Mouse (Mus musculus) forebrain, embryonic 16.5 days (tissue): ENCODE results near the gene Tmed6. TPM values are rescaled to one million over a fixed set of nuclear protein-coding genes. Genes with fewer than 3 reads are reported as not detected.
A peak's percentile ranks its signal among the peaks of the same experiment; 100 is the strongest.

Experiments used
- ATAC-seq: fragments of 200-750 bp; cut with Nextera tagmentation; 2 replicates; pipeline ENCODE4 v1.8.0; 2017; ENCODE audit warnings: mild to moderate bottlenecking, moderate library complexity
- H3K27ac ChIP-seq: fragments of 300-500 bp; sonication (generic); 2 replicates; pipeline ENCODE4 v1.5.1; 2014; ENCODE audit warnings: low read length, control low read depth
- H3K27me3 ChIP-seq: fragments of 300-500 bp; sonication (generic); replicated peaks from 2 replicates; pipeline ENCODE4 v1.6.1; 2014; ENCODE audit warnings: low read length; ENCODE audit not compliant: control insufficient read depth, insufficient read depth
- H3K36me3 ChIP-seq: fragments of 300-500 bp; sonication (generic); 2 replicates; pipeline ENCODE4 v1.6.1; 2014; ENCODE audit not compliant: control insufficient read depth, insufficient read depth
- H3K4me1 ChIP-seq: fragments of 300-500 bp; sonication (generic); replicated peaks from 2 replicates; pipeline ENCODE4 v1.6.1; 2014; ENCODE audit warnings: low read length; ENCODE audit not compliant: control insufficient read depth, insufficient read depth
- H3K4me2 ChIP-seq: fragments of 300-500 bp; sonication (generic); 2 replicates; pipeline ENCODE4 v1.6.1; 2014; ENCODE audit warnings: mild to moderate bottlenecking, low read length, control low read depth
- H3K4me3 ChIP-seq: fragments of 300-500 bp; sonication (generic); replicated peaks from 2 replicates; pipeline ENCODE4 v1.5.1; 2014; ENCODE audit warnings: mild to moderate bottlenecking, low read length, control low read depth
- H3K9ac ChIP-seq: fragments of 300-500 bp; sonication (generic); replicated peaks from 2 replicates; pipeline ENCODE4 v1.6.1; 2014; ENCODE audit warnings: low read depth, low read length, control low read depth
- H3K9me3 ChIP-seq: fragments of 300-500 bp; sonication (generic); 2 replicates; pipeline ENCODE4 v1.6.1; 2016; ENCODE audit warnings: low read length; ENCODE audit not compliant: control insufficient read depth
- WGBS: fragments of 180-500 bp; shearing (Covaris S2); extraction: QIAGEN DNeasy Blood & Tissue Kit; methylation state at CpG from one replicate; pipeline ENCODE4 v1.1.7; 2014; 5-methylcytosine and 5-hydroxymethylcytosine counted together
- polyA plus RNA-seq: library from polyadenylated mRNA; unstranded; fragments of >200 nt; fragmentation: Nextera tagmentation; extraction: Ambion mirVana; gene quantifications from 2 replicates; pipeline ENCODE4 v1.2.1, GENCODE M21; 2015

Gene Tmed6
- not detected in 2 replicates for polyA plus RNA-seq

DNA sequence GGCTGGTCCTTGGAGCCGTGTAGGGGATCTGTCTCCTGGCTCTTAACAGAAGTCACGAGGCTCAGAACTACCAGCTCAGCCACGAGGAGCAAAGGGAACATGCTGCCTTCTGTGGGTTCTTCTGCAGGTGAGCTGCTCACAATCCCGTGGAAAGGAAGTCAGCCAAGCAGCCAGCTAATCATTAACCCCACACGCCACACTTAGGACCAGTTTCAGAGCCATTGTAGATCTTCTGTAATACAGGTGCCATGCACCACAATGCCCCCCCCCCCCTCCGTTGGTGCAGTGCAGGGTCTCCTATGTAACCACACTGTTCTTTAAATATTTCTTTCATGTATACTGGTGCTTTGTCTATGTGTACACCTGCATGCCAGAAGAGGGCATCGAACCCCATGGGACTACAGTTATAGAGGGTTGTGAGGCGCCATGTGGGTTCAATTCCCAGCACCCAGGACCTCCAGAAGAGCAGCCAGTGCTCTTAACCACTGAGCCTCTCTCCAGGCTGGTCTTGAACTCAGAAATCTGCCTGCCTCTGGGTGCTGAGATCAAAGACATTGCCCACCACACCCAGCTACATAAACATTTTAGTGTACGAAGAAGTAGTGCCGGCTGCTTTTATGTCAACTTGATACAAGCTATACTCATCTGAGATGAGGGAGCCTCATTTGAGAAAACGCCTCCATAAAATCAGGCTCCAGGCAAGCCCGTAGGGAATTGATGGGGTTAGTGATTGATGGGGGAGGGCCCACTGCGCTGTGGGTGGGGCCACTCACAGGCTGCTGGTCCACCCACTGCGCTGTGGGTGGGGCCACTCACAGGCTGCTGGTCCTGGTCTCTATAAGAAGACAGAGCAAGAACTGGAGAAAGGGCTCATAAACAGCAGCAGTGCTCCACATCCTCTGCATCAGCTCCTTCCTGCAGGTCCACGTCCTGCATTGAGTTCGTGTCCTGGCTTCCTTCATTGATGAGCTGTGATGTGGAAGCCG, at the start of gene Tmed6:
Tmed6 (minus strand) TSS at position 134 of the 986 bp plus-strand sequence.
- H3K27me3 ChIP-seq, result no peaks in the 10 kb centered on the region
- no peak for ATAC-seq
- H3K4me1 ChIP-seq, result no peaks in the 10 kb centered on the region
- no peak within 1 kb of the TSS for H3K9ac ChIP-seq
- no peak within 1 kb of the TSS for H3K27ac ChIP-seq
- H3K4me2 ChIP-seq, result no peak within 1 kb of the TSS
- no peak within 1 kb of the TSS for H3K4me3 ChIP-seq
- H3K9me3 ChIP-seq, result no peaks in the 10 kb centered on the region
- H3K36me3 ChIP-seq, result peaks cover 7% of the 10 kb centered on the region
- WGBS, result 68% methylated on average over 17 of the region's 17 CpGs

DNA sequence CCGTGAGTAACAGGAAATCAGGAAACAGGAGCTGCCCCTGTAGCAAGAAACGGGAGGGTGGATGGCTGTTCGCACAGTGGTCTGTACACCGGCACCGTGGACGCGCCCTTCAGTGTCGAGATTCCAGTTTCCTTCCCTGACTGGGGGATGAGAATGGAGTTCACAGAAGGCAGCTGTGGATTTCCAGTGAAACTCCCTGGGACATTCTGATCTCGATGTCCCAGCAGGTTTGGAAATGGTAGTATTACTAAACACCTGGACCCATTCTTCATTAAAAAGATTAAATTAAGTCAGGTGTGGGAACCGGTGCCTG, 49.5 kb upstream of the Tmed6 start:
- Histone ChIP-seq H3K4me1 (peaks cover 6% of the 10 kb centered on the region; the same call in 1 of the 2 replicates), H3K9ac (no peak overlapping the region), H3K36me3 (no peaks in the 10 kb centered on the region), H3K9me3 (no peaks in the 10 kb centered on the region), H3K27me3 (no peaks in the 10 kb centered on the region), H3K4me3 (no peak overlapping the region), H3K27ac (no peak overlapping the region), H3K4me2 (no peak overlapping the region)
- ATAC-seq, result no peak
- WGBS, result 83% methylated on average over 10 of the region's 10 CpGs

DNA sequence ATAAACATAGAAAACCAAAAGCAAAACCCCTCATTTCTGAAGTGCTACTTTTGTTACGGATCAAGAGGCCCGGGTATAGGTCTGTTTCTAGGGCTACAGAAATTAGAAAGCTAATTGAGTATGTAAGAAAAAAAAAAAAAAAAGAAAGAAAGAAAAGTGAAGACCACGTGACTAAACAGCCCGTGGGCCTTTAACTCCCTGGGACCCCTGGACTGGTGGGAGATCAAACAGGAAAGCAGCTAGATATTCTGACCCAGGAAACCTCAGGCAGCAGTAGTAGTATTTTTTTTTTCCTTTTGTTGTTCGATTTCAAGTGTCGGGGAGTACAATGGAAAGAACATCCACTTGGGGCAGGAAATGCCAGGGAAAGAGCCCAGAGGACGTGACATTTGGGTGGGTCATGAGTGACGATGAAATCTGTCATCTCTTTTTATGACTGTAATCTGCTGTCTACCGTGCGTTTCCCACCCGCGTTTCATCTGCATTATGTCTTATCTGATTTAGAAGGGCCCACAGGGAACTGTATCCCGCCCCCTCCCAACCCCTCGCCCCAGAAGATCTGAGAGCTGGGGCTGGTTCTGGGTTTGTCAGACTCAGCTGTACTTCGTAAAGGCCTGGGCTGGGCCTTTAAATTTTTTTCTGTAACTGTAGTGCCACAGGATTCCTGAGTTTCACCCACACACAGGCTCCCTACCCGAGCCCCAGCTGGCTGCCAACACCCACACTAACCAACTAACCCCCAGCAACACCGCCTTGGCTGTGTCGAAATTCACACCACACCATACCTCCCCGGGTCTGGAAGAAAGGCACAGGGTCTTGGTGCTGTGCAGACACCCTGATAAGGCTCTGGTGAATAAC, 48.9 kb upstream of the Tmed6 start:
- no peak for ATAC-seq
- Histone ChIP-seq H3K4me1 (peaks cover 6% of the 10 kb centered on the region; the same call in 1 of the 2 replicates), H3K27ac (no peak overlapping the region), H3K4me2 (no peak overlapping the region), H3K27me3 (no peaks in the 10 kb centered on the region), H3K9ac (no peak overlapping the region), H3K9me3 (no peaks in the 10 kb centered on the region), H3K4me3 (no peak overlapping the region), H3K36me3 (no peaks in the 10 kb centered on the region)
- 68% methylated on average over 19 of the region's 19 CpGs for WGBS

DNA sequence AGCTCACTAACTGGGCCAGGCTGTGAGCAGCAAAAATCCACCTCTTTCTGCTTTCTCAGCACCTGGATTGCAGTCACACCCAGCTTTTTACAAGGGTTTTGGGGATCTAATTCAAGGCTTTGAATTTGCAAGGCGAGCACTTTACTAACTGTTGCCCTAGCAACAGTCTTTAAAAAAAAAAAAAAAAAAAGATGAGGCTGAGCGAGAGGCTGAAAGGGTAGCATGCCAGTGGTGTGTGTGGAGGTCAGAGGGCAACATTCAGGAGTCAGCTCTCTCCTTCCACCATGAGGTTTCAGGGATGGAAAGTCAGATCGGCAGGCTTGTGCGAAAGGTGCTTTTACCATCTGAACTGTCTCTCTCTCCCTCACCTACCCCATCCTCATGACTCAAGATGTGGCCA, 47.8 kb upstream of the Tmed6 start:
- ATAC-seq, result no peak
- 62% methylated on average over 4 of the region's 4 CpGs for WGBS
- Histone ChIP-seq H3K9ac (no peak overlapping the region), H3K4me1 (peaks cover 6% of the 10 kb centered on the region; the same call in 1 of the 2 replicates), H3K27me3 (no peaks in the 10 kb centered on the region), H3K4me2 (no peak overlapping the region), H3K27ac (no peak overlapping the region), H3K36me3 (no peaks in the 10 kb centered on the region), H3K4me3 (no peak overlapping the region), H3K9me3 (no peaks in the 10 kb centered on the region)

DNA sequence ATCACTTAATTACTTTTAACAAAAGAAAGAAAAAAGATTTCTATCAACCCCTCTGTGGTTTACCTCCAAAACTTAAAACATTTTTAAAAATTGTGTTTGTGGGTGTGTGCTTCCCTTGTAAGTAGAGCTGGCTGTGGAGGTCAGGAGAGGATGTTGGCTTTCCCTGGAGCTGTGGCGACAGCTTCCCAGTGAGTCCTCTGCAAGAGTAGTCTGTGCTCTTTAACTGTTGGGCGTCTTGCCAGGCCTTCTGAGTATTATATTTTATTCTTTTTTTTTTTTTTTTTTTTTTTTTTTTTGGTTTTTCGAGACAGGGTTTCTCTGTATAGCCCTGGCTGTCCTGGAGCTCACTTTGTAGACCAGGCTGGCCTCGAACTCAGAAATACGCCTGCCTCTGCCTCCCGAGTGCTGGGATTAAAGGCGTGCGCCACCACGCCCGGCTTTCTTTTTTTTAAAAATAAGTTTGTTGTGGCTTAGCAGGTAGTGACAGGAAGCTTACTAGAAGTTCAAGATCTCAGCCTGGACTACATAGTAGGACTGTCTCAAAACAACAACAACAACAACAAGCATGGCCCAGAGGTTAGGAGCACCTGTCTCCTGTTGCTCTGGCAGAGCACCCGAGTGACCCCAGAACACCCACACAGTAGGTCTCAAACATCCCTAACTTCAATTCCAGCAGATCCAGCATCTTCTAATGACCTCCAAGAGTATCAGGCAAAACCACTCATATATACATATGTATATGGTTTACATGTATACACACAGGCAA, 46.1 kb upstream of the Tmed6 start:
- ATAC-seq, result no peak
- no peak overlapping the region for H3K9ac ChIP-seq
- H3K9me3 ChIP-seq, result no peaks in the 10 kb centered on the region
- no peak overlapping the region for H3K4me3 ChIP-seq
- H3K4me2 ChIP-seq, result no peak overlapping the region
- 91% methylated on average over 10 of the region's 11 CpGs for WGBS
- H3K27ac ChIP-seq, result peak overlapping the region; percentile 41; the same call in 1 of the 2 replicates
- H3K27me3 ChIP-seq, result no peaks in the 10 kb centered on the region
- H3K4me1 ChIP-seq, result peaks cover 6% of the 10 kb centered on the region; the same call in 1 of the 2 replicates
- no peaks in the 10 kb centered on the region for H3K36me3 ChIP-seq

DNA sequence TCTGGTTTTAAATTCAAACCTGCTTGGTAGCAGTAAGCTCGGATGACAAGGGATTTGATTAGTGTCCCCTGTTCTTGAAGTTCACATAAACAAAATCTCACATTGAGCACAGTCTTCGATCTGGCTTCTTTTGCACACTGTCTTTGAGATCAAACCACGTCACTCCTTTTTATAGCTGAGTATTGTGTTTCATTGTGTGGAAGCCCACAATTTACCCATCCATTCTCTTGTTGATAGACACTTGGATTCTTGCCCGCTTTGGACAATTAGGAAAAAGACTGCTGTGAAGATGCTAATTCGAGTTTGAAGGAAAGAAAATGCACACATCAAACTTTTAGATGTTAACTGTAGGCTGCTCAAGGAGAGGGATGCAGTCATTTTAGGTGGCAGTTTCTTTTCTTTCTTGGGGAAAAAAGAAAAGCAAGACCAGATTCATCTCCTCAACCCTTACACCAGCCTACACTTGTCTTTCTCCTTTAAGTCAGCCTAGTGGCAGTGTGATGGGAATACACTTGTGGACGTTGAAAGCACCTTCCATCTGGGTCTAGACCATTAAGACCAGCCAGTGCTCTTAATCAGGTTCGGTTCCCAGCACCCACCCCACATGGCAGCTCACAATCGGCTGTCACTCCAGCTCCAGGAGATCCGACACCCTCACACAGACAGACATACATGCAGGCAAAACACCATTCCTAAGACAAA, 45.3 kb upstream of the Tmed6 start:
- Histone ChIP-seq H3K4me1 (peaks cover 6% of the 10 kb centered on the region; the same call in 1 of the 2 replicates), H3K9me3 (no peaks in the 10 kb centered on the region), H3K27ac (peak overlapping the region; percentile 41), H3K4me2 (no peak overlapping the region), H3K36me3 (no peaks in the 10 kb centered on the region), H3K27me3 (no peaks in the 10 kb centered on the region), H3K4me3 (no peak overlapping the region), H3K9ac (no peak overlapping the region)
- 40% methylated on average over 9 of the region's 9 CpGs for WGBS
- ATAC-seq, result peak; percentile 77; the same call in 1 of the 2 replicates

DNA sequence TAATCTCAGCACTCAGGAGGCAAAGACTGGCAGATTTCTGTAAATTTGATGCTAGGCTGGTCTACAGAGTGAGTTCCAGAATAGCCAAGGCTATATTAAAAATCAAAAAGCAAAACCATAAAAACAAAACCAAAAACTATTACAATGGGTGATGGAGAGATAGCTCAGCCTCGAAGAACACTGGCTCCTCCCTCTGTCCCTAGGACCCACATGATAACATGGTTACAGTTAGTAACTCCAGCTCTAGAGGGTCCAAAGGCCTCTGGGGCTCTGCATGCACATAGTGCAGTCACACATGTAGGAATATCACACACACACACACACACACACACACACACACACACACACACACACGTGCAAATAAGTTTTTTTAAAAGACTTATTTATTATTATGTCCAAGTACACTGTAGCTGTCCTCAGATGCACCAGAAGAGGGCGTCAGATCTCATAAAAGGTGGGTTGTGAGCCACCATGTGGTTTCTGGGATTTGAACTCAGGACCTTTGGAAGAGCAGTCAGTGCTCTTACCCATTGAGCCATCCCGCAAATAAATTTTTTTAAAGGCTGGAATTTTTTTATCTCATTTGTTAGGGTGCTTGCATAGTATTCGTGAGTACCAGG, 44.5 kb upstream of the Tmed6 start:
- no peak overlapping the region for H3K9ac ChIP-seq
- H3K9me3 ChIP-seq, result no peaks in the 10 kb centered on the region
- no peak for ATAC-seq
- H3K4me3 ChIP-seq, result no peak overlapping the region
- no peaks in the 10 kb centered on the region for H3K27me3 ChIP-seq
- WGBS, result 85% methylated on average over 5 of the region's 5 CpGs
- no peak overlapping the region for H3K27ac ChIP-seq
- H3K4me1 ChIP-seq, result peaks cover 6% of the 10 kb centered on the region; the same call in 1 of the 2 replicates
- no peak overlapping the region for H3K4me2 ChIP-seq
- no peaks in the 10 kb centered on the region for H3K36me3 ChIP-seq

DNA sequence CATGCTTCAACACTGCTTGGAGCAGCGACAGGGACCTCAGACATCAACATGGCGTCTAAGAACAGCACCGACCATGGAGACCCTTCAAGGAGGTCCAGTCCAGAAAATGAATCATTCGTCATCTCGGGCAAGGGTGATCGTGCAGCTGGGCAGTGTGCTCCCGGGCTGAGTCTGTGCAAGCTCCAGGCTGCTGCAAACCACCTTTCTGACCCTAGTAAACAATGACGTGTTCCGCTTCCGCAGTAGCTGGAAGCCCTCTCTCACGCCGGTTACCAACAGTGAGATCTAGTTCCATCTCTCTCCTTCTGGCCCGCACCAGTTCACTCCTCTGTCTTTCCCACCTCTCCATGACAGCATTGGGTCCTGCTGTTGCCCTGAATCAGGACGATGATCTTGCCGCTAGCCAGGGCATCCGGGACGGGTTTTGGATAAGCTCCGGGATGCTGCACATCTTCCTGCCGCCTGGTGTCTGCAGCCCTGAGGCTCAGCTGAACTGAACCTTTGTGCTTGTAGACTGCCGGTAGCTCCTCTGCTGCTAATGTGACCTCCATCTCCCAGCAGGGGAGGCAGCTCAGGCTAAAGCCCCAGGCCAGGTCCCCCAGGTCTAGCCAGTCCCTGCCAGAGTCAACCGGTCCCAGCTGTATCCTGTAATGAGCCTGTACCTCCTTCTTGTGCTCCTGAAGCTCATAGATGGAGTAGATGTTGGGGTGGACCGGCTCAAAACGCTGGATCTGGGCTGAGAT, 43.7 kb upstream of the Tmed6 start:
- H3K9me3 ChIP-seq, result no peaks in the 10 kb centered on the region
- ATAC-seq, result no peak
- H3K36me3 ChIP-seq, result no peaks in the 10 kb centered on the region
- no peak overlapping the region for H3K27ac ChIP-seq
- H3K4me2 ChIP-seq, result no peak overlapping the region
- H3K4me1 ChIP-seq, result peaks cover 6% of the 10 kb centered on the region; the same call in 1 of the 2 replicates
- no peak overlapping the region for H3K4me3 ChIP-seq
- no peak overlapping the region; the same call in 1 of the 2 replicates for H3K9ac ChIP-seq
- no peaks in the 10 kb centered on the region for H3K27me3 ChIP-seq
- 71% methylated on average over 23 of the region's 23 CpGs for WGBS
